Mouse (Mus musculus) ovary, postnatal 14 days (tissue): ENCODE results near the gene Slc22a16.

ENCODE experiments used
- DNase-seq: peaks from one replicate; pipeline ENCODE4 v3.0.0; 2022; ENCODE audit warnings: low spot score

Gene Slc22a16

DNA sequence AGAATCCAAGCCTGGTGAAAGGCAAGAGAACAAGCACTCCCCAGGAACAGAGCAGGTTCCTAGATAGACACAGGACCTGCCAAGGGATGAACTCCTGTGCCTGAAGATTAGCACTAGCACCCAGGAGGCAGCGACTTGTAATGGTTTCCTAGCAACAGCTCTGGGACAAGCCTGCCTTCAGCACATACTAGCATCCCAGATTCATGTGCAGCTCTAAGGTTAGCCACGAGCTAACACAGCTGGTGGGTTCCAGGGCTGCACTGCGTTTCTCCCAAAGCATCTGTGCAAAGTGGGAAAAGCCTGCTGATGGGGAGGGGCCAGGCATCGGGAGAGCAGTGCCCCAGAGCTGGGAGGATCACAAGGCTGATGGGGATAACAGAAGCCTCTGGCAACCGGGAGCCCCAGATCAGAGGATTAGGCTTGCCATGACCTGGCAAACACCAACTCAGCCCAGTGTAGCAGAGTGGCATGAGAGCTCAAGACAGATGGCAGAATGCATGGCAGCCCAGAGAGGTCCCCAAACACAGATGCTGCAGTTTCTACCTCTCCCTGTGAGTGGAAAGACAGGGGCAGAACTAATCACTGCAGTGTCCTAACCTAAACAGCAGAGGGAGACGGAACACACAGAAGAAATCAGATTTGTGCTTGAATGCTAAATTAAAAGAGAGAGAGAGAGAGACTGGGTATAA lies 34.7 kb downstream of the Slc22a16 start:
- DNase-seq: no peak

DNA sequence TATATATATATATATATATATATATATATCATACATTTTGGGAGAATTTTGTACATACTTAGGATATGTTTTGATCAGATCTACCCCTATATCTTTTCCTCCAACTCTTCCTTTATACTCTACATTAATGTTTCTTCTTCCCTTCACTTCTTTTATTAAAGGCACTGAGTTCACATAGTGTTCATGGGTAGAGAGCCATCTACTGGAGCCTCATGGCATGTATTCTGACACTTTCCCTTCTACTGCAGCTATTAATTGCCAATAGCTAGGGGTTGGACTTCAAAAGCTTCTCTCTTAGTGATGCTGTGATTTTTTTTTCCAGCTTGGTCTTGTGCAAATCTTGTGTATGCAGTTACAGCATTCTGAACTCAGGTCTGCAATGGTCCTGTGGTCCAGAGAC lies 47.8 kb downstream of the Slc22a16 start:
- no peak for DNase-seq

DNA sequence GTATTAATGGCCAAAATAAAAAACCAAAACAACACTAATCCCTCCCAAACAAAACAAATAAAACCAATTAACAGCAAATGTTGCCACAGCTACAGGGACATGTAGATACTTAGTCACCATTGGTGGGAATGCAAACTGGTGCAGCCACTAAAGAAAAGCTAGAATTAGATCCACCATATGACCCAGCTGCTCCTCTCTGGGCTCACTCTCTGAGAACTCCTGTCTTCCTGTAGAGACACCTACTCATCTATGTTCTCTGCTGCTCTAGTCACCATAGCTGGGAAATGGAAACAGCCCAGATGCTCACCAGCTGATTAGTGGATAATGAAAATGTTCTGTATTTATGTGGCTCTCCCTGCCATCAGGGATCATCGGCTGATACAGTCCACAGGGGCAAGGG lies 49.6 kb downstream of the Slc22a16 start:
- no peak for DNase-seq

DNA sequence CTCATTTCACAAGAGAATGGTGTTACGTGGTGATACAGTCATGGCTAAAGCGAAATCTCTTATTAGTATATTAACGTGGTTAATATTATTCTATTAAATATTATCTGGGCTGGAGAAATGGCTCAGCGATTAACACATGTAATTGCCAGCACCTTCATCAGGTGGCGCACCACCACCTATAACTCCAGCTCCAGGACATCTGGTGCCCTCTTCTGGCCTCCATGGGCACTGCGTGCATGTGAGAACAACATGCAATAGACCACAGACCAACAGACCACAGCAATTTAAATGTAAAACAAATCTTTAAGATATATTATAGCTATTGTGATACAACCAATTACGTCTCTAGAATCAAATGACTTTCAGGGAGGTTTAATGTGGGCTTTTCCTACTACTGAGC lies 59.0 kb downstream of the Slc22a16 start:
- peak; percentile 48 for DNase-seq

DNA sequence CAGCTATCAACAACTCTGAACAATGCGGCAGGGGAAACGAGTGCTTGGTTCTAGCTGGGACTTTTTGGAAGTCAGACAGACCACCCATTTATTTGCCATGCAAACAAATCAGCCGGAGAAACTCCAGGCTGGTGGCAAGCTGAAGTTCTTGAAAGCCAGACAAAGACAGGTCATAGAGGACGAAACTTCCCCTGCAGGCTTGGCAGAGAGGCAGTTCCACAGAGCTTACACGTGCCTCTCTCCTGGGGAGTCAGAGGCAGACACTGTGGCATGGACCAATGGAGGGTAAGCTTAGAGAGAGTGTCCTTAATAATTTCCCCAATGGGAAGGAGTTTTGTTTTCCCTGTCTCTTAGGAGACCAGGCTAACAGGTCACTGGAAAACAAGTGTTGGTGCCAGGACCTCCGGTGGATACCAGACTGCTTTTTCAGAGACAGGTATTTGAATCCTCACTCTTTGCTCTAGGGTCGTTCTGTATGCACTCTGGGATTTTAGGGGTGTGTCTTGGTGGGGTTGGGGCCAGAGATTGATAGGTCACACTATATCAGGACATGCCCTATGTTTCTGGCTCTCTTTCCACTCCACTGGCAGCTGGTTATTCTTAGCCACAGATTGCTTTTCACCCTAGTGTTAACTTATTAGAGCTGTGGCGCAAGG lies 59.6 kb downstream of the Slc22a16 start, which contains the start of gene Ddo:
Ddo (plus strand) TSS at position 356 of the 656 bp plus-strand sequence.
- DNase-seq: no peak

DNA sequence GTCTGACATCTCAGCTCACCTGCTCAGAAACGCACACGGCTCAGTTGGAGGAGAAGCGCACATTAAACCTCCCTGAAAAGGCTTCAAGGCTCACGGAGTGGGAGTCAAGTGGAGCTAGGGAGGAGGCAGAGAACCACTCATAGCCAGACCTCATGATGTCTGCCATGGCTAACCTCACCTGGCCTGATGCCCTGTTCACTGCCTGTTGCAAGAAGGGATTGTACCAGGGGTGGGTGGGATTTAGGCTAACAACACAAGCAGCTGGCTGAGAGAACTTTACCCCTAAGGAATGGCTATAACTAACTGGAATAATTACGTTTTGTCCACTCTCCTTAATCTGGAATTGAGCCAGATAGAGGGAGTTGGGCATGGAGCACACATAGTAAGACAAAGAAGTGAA lies 60.3 kb downstream of the Slc22a16 start:
- DNase-seq: peak; percentile 39

DNA sequence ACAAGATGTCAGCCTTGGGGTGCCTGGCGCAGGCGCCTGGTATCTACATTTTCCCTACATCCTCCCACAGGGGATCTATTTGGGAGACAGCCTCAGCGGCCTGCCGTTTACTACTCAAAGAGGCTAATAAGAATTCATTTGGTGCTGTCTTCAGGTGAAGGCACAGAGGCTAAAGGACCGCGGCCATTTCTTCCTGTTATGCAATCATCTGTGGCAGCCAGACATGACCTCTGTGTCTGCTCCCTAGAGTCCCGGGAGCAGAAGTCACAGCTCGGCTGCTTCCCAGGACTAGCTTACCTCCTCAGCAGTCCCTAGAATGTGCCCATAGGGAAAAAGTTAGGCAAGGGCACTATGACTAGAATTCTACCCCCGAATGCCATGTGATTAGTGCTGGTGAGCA lies 60.8 kb downstream of the Slc22a16 start:
- no peak for DNase-seq

DNA sequence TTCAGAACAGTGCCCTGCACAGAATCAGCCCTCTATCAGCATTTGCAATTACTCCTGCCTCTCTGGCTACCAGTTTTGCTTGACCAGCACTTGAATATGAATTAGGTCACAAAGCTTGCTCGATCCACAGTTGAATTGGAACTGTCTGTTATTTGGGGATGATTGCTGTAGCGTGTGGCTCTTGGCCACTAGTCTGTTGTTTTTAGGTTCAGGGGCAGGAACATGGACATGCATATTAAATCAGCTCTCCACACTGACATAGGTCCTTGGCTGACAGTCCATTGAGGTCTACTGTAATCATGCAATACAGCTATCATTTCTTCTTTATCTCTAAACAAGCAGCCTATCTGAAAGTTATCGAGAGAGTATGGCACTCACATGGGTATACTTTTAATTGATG lies 62.0 kb downstream of the Slc22a16 start:
- no peak for DNase-seq

DNA sequence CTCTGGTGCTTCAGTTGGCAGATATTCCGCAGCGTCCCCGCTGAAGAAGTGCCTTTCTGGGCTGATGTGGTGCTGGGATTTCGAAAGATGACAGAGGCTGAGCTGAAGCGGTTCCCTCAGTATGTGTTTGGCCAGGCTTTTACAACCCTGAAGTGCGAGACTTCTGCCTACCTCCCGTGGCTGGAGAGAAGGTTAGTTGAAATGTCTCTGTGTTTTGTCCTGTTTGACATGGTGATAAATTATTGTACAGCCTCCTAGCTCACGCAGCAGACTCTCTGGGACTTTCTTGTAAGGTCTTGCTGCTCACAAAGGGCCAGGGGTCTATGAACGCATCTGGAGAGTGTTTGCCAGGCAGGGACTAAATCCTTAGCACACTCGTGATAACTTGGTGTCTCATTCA lies 67.2 kb downstream of the Slc22a16 start:
- DNase-seq: no peak

DNA sequence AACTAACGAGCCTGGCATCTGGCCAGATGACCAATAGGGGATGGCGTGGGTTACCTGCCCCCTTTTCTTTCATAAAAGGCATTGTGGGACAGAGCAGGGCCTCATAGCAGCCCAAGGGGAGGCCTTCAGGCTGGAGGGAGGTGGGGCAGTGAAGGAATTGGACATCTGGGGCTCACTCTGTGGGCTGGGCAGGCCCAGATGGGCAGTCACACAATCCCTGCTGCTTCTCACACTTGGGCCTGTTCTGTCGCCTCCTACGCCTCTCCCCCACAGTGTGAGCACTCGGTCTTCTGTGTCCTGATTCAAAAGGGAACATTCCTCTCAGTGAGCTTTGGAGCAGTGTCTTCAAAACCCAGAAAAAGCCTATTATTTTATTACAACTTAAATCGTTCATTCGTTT lies 68.1 kb downstream of the Slc22a16 start:
- DNase-seq: peak; percentile 35

DNA sequence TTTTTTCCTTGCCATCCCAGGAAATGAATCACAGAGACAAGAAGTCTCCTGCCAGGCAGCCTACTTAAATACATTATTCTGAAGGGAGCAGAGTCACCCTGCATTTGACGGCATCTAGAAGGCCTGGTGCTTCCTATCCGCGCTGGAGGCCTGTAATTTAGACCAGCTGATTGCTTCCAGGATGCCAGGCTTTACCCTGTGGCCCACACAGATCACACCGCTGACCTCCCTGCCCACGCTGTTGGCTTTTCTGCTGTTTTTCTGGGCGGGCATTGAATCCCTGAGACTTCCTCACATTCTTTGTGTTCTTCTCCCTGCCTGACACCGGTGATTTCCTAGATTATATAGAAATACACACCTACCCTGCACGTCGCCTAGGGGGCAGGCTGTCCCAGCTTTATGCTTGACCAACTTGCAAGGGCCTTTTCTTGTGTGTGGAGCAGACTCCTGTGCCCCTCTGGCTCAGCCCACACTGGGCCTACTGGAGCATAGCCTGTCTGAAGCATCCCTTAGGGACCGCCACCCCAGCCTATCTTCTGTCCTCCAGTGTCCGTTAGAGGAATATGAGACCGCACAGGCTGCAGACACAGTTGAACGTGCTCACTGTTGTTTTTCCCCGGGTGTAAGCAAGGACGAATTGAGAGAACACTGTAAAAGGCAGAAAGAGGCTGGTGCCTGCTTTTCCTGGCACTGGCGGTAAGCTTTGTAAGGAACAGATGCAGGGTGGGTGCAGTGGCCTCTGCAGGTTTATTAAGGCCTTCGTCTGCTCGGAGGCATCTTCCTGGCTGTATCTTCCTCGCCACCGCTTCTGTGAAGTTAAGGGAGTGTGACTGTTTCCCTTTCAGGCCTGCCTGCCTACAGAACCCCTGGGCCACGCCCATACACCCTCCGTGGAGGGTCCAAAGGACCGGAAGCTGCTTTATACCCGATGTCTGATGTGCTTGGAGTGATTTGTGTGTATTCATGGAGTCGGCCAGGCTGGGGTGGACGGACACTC lies 69.0 kb downstream of the Slc22a16 start:
- DNase-seq: no peak

DNA sequence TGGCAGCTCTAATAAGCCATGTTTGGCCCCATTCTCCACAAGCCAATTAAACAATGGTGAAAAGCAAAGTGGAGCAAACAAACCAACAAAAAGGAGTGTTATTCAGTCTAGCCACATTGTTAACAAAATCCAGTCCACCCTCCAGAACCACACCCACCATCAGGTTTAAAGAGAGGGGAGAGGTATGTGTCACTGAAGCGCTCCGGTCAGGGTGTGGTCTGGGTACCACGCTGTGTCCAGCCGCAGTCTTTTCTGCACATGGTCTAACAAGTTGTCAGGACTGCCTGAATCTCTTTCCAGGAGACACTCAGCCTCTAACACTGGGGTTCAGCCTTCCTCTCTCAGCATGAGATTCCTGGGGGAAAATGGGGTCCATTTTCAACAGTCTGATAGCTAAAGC lies 70.3 kb downstream of the Slc22a16 start:
- no peak for DNase-seq

DNA sequence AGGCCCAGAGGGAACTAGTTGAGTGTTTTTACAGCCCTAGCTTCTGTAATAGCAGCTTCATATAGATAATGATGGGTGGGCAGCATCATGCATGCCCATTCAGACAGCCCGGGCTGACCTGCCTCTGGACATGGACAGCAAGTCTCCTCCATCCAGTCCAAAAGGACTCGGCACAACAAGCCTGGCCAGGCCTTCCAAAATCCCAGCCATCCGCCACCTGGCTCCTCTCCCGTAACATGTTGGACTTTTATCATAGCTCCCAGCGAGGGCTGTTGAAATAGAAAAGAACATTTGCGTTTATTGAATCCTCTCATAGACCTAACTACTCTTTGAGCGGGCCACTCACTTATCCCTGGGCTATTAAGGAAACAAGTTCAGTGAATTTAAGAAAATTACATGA lies 71.8 kb downstream of the Slc22a16 start:
- no peak for DNase-seq

DNA sequence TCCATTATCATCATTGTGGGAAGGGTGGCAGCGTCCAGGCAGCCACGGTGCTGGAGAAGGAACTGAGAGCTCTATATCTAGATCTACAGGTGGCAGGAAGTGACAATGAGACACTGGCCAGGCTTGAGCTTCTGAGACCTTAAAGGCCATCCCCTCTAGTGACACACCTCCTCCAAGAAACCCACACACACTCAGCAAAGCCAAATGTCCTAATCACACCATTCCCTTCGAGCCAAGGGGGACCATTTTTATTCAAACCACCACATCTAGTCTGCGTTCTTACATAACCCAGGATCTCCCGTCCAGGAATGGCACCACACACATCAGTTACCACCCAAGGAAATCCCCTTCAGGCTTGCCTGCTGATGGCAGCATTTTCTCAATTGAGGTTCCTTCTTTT lies 73.0 kb downstream of the Slc22a16 start:
- no peak for DNase-seq

DNA sequence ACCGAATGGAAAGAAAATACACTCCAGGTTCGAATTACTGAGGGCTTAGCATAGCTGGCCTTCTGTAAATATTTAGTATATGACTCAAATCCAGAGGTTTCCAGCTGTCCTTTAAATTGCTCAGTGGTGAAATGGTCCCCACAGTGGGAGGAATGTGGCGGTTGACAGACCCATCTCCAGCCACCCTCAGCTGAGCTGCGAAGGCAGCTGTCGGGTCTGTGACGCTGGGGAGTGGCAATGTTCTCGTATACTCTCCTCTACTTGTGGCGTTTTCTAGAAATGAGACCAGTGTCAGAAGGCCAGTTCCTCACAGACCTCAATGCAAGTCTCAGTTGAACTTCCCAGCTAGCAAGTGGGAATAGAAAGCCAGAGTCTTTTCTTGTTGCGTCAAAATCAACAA lies 74.3 kb downstream of the Slc22a16 start:
- no peak for DNase-seq

DNA sequence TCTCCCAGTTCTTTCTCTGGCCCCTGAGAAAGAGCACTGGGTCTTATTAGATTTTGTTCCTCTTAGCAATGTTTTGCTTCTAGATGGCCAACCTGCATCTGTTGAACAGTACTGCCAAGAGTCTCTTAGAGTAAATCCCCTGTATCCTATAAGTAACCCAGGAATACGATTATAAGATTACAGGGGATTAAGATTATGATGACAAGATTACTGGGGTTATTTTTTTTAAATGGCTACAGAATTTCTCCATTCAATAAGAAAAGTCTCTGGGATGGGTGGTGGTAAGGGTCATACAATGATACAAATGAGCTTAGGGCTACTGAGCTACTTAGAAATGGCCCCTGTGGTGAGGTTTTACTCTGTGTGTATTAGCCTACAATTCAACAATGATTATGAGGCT lies 75.2 kb downstream of the Slc22a16 start:
- no peak for DNase-seq

DNA sequence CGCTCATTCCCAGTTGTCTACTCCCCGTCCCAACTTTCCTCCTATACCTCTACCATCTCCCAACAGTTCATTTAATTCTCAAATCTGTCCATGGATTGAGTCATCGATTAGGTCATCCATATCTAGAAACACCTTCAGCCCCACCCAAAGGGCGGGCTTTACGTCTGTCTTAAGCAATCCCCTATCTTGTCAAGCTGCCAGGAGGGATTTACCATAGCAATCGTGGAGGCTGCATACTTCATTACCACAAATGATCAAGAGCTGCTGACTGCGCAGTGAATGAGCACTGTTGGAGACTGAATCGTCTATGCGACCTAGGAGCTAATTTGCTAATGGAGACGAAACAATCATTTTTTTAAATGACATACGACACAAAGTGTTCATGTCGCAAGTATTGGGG lies 78.6 kb downstream of the Slc22a16 start:
- no peak for DNase-seq

DNA sequence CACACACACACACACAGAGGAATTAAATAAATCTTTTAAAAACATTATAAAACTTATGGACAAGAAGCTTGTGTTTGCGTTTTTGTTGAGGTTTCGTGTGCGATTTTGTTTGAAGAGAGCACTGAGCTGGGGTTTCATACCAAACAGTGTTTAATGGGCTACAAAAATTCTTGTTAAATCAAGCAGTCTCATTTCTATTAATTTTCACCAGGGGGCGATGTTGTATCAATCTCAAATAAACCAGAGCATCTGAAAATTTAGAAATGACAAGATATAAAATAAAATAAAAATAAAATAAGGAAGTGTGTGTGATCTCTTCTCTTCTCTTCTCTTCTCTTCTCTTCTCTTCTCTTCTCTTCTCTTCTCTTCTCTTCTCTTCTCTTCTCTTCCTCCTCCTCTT lies 79.5 kb downstream of the Slc22a16 start:
- no peak for DNase-seq

DNA sequence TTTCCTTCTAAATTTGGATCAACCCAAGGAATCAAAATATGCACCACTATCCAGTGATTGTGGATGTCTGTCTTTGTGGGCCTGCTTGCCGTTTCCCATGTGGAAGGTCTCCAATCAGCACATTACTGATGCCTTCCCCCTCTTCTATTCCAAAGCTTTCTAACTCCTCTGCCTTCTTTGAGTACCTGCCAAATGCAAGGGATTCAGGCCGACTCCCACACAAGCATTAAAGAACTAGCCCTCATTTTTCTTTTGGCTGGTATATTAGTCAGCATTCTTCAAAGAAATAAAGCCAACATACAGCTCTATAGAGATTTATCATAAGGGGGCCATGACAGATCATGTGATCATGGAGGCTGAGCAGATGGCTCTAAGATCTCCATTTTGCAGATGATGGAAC lies 81.5 kb downstream of the Slc22a16 start:
- no peak for DNase-seq
